Mouse (Mus musculus) cerebellum, adult 8-10 months (tissue): ENCODE measurements around the gene Lamb3.

Experiments
- DNase-seq: peaks from one replicate; pipeline ENCODE4 v3.0.0; 2022

Gene Lamb3

GRCm38 (mm10) chr1:193323686-193324085 is 116.2 kb downstream of the Lamb3 start:
- DNase-seq = no peak

- DNase-seq = peak; percentile 53
Observed at GRCm38 (mm10) chr1:193324224-193324623, 116.7 kb downstream of the Lamb3 start.

GRCm38 (mm10) chr1:193325891-193326290 is 118.4 kb downstream of the Lamb3 start:
- no peak for DNase-seq

GRCm38 (mm10) chr1:193326456-193327145 is 119.1 kb downstream of the Lamb3 start:
- DNase-seq = no peak

GRCm38 (mm10) chr1:193327216-193327615 is 119.7 kb downstream of the Lamb3 start:
- DNase-seq = no peak

- no peak for DNase-seq
Observed at GRCm38 (mm10) chr1:193327686-193328085, 120.2 kb downstream of the Lamb3 start.

GRCm38 (mm10) chr1:193329557-193329956 is 122.1 kb downstream of the Lamb3 start:
- no peak for DNase-seq

- peak; percentile 99 for DNase-seq
Observed at GRCm38 (mm10) chr1:193330172-193330571, 122.7 kb downstream of the Lamb3 start.

GRCm38 (mm10) chr1:193330626-193331025 is 123.1 kb downstream of the Lamb3 start:
- no peak for DNase-seq

- no peak for DNase-seq
Observed at GRCm38 (mm10) chr1:193332018-193332417, 124.5 kb downstream of the Lamb3 start.

- no peak for DNase-seq
Observed at GRCm38 (mm10) chr1:193332671-193333070, 125.2 kb downstream of the Lamb3 start.

- no peak for DNase-seq
Observed at GRCm38 (mm10) chr1:193333776-193334175, 126.3 kb downstream of the Lamb3 start.

- no peak for DNase-seq
Observed at GRCm38 (mm10) chr1:193334546-193334945, 127.0 kb downstream of the Lamb3 start.

GRCm38 (mm10) chr1:193336122-193337017 is 128.9 kb downstream of the Lamb3 start:
- peak; percentile 55 for DNase-seq

- no peak for DNase-seq
Observed at GRCm38 (mm10) chr1:193337018-193337321, 129.5 kb downstream of the Lamb3 start.

- DNase-seq = no peak
Observed at GRCm38 (mm10) chr1:193337787-193338310, 130.3 kb downstream of the Lamb3 start.

GRCm38 (mm10) chr1:193338363-193338995 is 131.0 kb downstream of the Lamb3 start:
- DNase-seq = no peak

GRCm38 (mm10) chr1:193342198-193342946 is 134.9 kb downstream of the Lamb3 start:
- no peak for DNase-seq

GRCm38 (mm10) chr1:193343853-193344252 is 136.4 kb downstream of the Lamb3 start:
- peak; percentile 73 for DNase-seq

GRCm38 (mm10) chr1:193344976-193345375 is 137.5 kb downstream of the Lamb3 start:
- no peak for DNase-seq

- no peak for DNase-seq
Observed at GRCm38 (mm10) chr1:193346908-193347307, 139.4 kb downstream of the Lamb3 start.

- DNase-seq = peak; percentile 48
Observed at GRCm38 (mm10) chr1:193348261-193348962, 140.9 kb downstream of the Lamb3 start.
